Mouse (Mus musculus) heart, embryonic 15.5 days (tissue): ENCODE data around the gene Aspg. TPM values are rescaled to one million over a fixed set of nuclear protein-coding genes. Genes with fewer than 3 reads are reported as not detected.
A peak's percentile ranks its signal among the peaks of the same experiment; 100 is the strongest.

Source experiments
- ATAC-seq: fragments of 200-750 bp; cut with Nextera tagmentation; replicated peaks from 2 replicates; pipeline ENCODE4 v1.8.0; 2017; ENCODE audit warnings: low read depth, moderate TSS enrichment; ENCODE audit not compliant: insufficient number of reproducible peaks, insufficient read depth, low FRiP score
- H3K27ac ChIP-seq: fragments of 300-500 bp; sonication (generic); 2 replicates; pipeline ENCODE4 v1.5.1; 2015; ENCODE audit warnings: mild to moderate bottlenecking, inconsistent platforms
- H3K27me3 ChIP-seq: fragments of 300-500 bp; sonication (generic); 2 replicates; pipeline ENCODE4 v1.6.1; 2015; ENCODE audit warnings: inconsistent platforms
- H3K36me3 ChIP-seq: fragments of 300-500 bp; sonication (generic); 2 replicates; pipeline ENCODE4 v1.6.1; 2015; ENCODE audit warnings: mild to moderate bottlenecking, inconsistent platforms
- H3K4me1 ChIP-seq: fragments of 300-500 bp; sonication (generic); replicated peaks from 2 replicates; pipeline ENCODE4 v1.6.1; 2015; ENCODE audit warnings: inconsistent platforms
- H3K4me2 ChIP-seq: fragments of 300-500 bp; sonication (generic); 2 replicates; pipeline ENCODE4 v1.6.1; 2015; ENCODE audit warnings: inconsistent platforms, mild to moderate bottlenecking, moderate library complexity
- H3K4me3 ChIP-seq: fragments of 300-500 bp; sonication (generic); 2 replicates; pipeline ENCODE4 v1.5.1; 2015; ENCODE audit warnings: mild to moderate bottlenecking, inconsistent platforms
- H3K9ac ChIP-seq: fragments of 300-500 bp; sonication (generic); 2 replicates; pipeline ENCODE4 v1.6.1; 2015; ENCODE audit warnings: mild to moderate bottlenecking, inconsistent platforms
- H3K9me3 ChIP-seq: fragments of 300-500 bp; sonication (generic); replicated peaks from 2 replicates; pipeline ENCODE4 v1.6.1; 2016; ENCODE audit warnings: inconsistent platforms
- WGBS: fragments of 180-500 bp; shearing (Covaris S2); methylation state at CpG from one replicate; pipeline ENCODE4 v1.1.7; 2015; ENCODE audit warnings: mixed read lengths; 5-methylcytosine and 5-hydroxymethylcytosine counted together
- polyA plus RNA-seq: library from polyadenylated mRNA; unstranded; fragments of >200 nt; fragmentation: Nextera tagmentation; extraction: Ambion mirVana; gene quantifications from 2 replicates; pipeline ENCODE4 v1.2.1, GENCODE M21; 2015

The Aspg gene
- polyA plus RNA-seq, result 0.34 and 0.45 TPM in 2 replicates

DNA sequence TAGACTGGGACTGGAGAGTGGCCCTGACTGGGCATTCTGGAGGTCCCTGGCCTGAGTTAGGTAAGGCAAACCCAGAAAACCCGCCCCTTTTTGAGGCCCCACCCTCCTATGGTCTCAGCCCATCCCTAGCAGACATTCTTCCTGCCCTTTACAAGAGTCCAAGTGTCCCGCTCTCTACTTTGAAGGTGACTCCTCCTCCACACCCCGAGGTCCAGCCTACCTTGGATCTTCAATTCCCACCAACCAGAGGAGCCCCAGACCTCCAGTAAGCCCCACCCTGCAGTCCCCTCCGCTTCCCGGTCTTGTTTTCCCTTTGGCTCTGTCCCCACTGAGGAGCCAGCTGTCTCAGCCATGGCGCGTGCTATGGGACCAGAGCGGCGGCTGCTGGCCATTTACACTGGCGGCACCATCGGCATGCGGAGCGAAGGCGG is at the start of gene Aspg:
Gene Aspg, plus strand, starts transcription at position 139 of the 431 bp plus-strand sequence.
- peak within 1 kb of the TSS; percentile 48 for H3K4me2 ChIP-seq
- H3K27ac ChIP-seq, result no peak within 1 kb of the TSS
- no peaks in the 10 kb centered on the region for H3K9me3 ChIP-seq
- peaks cover 47% of the 10 kb centered on the region for H3K27me3 ChIP-seq
- ATAC-seq, result 0 out of 2 replicates have a peak, but pooled peaks have one; percentile 11
- peaks cover 8% of the 10 kb centered on the region for H3K4me1 ChIP-seq
- H3K36me3 ChIP-seq, result no peaks in the 10 kb centered on the region
- WGBS, result 3% methylated on average over 14 of the region's 14 CpGs
- H3K9ac ChIP-seq, result no peak within 1 kb of the TSS
- peak within 1 kb of the TSS; percentile 15 for H3K4me3 ChIP-seq

DNA sequence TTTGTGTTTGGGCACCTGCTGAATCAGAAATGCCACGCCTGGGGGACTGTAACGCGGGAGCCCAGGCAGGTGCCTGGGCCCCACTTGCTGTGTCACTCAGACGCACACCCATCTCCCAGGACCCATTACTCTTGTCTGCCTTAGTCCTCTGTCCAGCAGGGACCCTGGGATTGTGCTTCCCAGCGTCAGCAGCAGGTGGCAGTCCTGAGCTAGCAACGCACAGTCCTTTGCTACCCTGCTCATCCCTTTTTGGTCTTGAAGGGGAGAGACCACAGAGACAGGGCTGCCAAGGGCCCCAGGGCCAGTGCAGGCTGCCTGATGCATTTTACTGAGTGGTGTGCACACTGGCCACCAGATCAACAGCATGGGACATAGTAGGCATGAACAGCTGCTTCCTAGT is 28.8 kb upstream of the Aspg start:
- Histone ChIP-seq H3K4me2 (no peak overlapping the region), H3K9ac (no peak overlapping the region), H3K9me3 (no peaks in the 10 kb centered on the region), H3K4me3 (no peak overlapping the region), H3K36me3 (no peaks in the 10 kb centered on the region), H3K4me1 (no peaks in the 10 kb centered on the region), H3K27me3 (peaks cover 12% of the 10 kb centered on the region; the same call in 1 of the 2 replicates), H3K27ac (no peak overlapping the region)
- 8% methylated on average over 6 of the region's 6 CpGs for WGBS
- ATAC-seq, result no peak

DNA sequence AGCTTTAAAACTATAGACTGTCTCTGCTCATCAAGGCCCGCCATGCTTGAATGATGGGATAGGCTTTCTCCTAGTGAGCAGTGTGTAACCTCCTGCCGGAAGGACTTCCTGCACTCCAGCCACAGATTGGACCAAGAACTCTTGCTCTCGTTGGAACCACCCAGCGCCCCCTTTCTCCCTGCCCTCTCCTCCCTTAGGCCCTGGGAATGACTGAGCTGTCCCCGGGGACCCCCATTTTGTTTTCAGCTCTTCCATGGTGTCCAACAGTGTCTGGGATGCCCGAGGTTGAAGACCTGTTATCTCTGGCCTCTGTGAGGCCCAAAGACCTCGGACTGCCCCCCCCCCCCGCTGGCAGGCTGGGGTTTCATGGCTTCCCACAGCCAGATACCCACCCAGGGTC is 26.6 kb upstream of the Aspg start:
- ATAC-seq, result no peak
- no peak overlapping the region for H3K9ac ChIP-seq
- H3K4me1 ChIP-seq, result no peaks in the 10 kb centered on the region
- H3K4me3 ChIP-seq, result no peak overlapping the region
- no peak overlapping the region for H3K4me2 ChIP-seq
- H3K27me3 ChIP-seq, result peaks cover 13% of the 10 kb centered on the region; the same call in 1 of the 2 replicates
- H3K27ac ChIP-seq, result no peak overlapping the region
- 66% methylated on average over 8 of the region's 8 CpGs for WGBS
- H3K36me3 ChIP-seq, result no peaks in the 10 kb centered on the region
- no peaks in the 10 kb centered on the region for H3K9me3 ChIP-seq

DNA sequence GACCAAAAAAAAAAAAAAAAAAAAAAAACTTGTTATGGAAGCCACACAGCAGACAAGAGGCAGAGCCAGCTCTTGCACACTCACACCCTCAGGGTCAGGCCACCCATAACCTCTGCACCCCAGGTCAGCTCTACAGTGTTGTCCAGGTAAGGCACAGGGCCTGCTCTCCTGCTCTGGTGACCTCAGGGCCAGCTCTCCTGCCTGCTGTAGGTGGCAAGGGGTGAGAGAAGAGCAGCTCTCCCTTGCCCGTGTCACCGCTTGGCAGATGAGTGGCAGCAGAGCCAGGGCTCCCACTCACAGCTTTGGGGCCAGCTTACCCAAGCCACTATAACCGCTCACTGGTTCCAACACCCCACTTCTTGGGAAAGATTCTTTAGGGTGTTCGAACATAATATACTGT is 25.6 kb upstream of the Aspg start:
- Histone ChIP-seq H3K4me2 (no peak overlapping the region), H3K4me1 (no peaks in the 10 kb centered on the region), H3K4me3 (no peak overlapping the region), H3K36me3 (no peaks in the 10 kb centered on the region), H3K9me3 (no peaks in the 10 kb centered on the region), H3K27ac (no peak overlapping the region), H3K9ac (no peak overlapping the region), H3K27me3 (peaks cover 13% of the 10 kb centered on the region; the same call in 1 of the 2 replicates)
- WGBS, result 87% methylated on average over 4 of the region's 4 CpGs
- no peak for ATAC-seq

DNA sequence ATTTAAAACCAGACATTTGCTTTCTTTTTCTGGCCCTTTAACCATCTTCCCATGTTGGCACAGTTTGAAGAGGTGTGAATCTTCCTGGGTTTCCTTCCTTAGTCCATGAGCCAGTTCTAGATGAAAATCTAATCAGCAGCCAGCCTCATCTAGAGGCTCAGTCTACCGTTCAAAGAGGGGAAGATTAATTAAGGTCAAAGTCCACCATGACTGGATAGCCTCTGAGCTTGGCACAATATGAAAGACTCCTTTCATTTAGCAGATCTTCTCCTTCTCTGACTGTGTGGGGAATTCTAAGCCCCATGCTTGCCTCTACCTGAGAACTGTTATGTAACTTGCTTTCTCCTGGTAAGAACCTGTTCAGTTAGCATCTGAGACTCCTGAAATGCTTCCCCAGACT is 24.2 kb upstream of the Aspg start:
- Histone ChIP-seq H3K4me3 (no peak overlapping the region), H3K27ac (no peak overlapping the region), H3K4me1 (peaks cover 5% of the 10 kb centered on the region; the same call in 1 of the 2 replicates), H3K36me3 (no peaks in the 10 kb centered on the region), H3K9me3 (no peaks in the 10 kb centered on the region), H3K27me3 (peaks cover 13% of the 10 kb centered on the region; the same call in 1 of the 2 replicates), H3K4me2 (no peak overlapping the region), H3K9ac (no peak overlapping the region)
- ATAC-seq, result no peak
- WGBS, result 37% methylated on average over 1 of the region's 1 CpGs

DNA sequence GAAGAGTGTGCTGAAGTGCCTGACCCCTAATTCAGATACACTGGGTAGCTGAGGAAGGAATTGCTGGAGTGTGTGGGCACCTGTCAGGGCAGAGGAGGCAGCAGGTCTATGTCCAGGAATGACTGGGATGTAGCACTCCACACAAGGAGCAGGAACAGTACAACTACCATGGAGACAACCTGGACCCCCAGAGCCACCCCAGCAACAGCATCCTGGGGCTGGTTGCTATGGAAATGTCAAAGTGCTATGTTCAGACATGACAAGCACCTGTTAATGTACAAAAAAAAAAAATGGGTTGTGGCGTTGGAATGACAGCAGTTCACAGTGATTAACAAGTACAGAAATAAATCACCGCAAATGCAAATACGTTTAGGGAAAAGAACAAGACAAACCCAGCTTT is 20.2 kb upstream of the Aspg start:
- H3K4me2 ChIP-seq, result no peak overlapping the region
- no peak overlapping the region for H3K4me3 ChIP-seq
- H3K27me3 ChIP-seq, result peaks cover 17% of the 10 kb centered on the region
- H3K9ac ChIP-seq, result no peak overlapping the region
- WGBS, result 89% methylated on average over 3 of the region's 3 CpGs
- no peak for ATAC-seq
- no peak overlapping the region for H3K27ac ChIP-seq
- no peaks in the 10 kb centered on the region for H3K9me3 ChIP-seq
- peaks cover 8% of the 10 kb centered on the region; the same call in 1 of the 2 replicates for H3K4me1 ChIP-seq
- no peaks in the 10 kb centered on the region for H3K36me3 ChIP-seq

DNA sequence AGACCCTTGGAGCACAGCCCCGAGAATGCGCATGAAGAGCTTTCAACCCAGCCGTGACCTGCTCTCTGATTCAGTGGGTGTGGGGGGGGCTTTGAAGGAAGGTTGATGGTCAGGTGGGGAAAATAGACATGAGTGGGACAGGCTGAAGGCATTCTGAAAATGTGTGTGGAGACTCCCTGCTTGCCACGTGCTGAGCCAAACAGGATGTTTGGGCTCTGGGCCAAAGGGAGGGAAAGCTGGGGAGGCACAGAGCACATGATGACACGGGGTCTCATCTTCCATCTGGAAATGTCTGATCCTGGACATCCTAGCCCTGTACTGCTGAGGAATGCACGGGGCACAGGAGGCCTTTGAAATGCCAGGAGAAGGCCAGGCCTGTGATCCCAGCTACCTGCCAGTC is 19.8 kb upstream of the Aspg start:
- Histone ChIP-seq H3K9me3 (no peaks in the 10 kb centered on the region), H3K27me3 (peaks cover 22% of the 10 kb centered on the region), H3K4me2 (no peak overlapping the region), H3K9ac (no peak overlapping the region), H3K4me3 (no peak overlapping the region), H3K36me3 (no peaks in the 10 kb centered on the region), H3K4me1 (peaks cover 8% of the 10 kb centered on the region; the same call in 1 of the 2 replicates), H3K27ac (no peak overlapping the region)
- 0 out of 2 replicates have a peak, but pooled peaks have one; percentile 14 for ATAC-seq
- WGBS, result 47% methylated on average over 6 of the region's 6 CpGs

DNA sequence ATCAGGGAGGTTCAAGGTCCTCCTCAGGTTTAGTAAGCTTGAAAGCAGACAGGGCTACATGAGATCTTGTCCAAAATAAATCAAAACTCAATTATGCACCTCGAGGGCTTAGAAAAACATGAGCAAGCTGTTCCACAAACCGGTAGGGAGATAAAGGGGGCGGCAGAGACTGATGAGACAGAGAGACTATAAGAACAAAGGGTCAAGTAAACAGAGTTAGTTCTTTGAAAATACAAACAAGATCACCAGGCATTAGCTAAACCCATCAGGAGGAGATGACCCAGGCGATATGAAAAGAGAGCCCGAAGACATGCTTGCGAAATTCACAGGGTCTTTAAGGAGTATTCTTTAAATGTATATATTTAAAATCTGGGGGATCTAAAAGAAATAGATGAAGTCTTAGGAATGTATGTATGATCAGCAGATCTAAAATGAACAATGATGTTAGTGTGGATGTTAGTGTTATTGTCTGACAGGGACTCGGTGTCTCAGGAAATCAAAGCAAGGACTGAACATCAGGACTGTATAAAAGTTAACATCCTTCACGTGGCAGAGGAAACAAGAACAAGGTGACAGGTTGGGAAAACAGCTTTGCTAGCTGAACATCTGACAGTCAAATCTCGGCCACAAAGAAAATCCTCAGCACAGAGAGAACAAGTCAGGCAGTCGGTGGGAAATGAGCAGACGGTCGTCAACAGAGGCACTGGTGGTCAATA is 17.7 kb upstream of the Aspg start:
- no peak overlapping the region for H3K27ac ChIP-seq
- H3K4me3 ChIP-seq, result no peak overlapping the region
- no peak for ATAC-seq
- peaks cover 8% of the 10 kb centered on the region; the same call in 1 of the 2 replicates for H3K4me1 ChIP-seq
- H3K27me3 ChIP-seq, result peaks cover 23% of the 10 kb centered on the region
- 58% methylated on average over 12 of the region's 12 CpGs for WGBS
- H3K9ac ChIP-seq, result no peak overlapping the region
- H3K4me2 ChIP-seq, result no peak overlapping the region
- H3K9me3 ChIP-seq, result no peaks in the 10 kb centered on the region
- H3K36me3 ChIP-seq, result no peaks in the 10 kb centered on the region

DNA sequence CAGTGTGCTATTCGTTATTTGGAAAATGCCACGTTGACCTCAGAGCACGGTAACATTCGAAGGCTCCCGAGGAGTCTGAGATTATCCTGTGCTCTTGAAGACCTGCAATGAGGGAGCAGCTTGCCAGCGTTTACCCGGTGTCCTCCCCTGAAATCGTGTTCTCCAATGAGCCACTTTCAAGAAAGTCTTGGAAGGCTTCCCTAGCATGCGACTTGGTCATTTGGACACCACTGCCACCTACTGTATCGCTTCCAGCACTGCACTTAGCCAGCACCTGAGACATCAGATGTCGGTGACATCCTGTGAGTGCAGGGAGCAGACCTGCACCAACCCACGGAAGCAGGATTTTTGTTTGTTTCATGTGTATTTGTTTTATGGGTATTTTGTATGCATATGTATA is 15.4 kb upstream of the Aspg start:
- WGBS, result 6% methylated on average over 12 of the region's 12 CpGs
- Histone ChIP-seq H3K27ac (no peak overlapping the region), H3K4me2 (peak overlapping the region; percentile 28; the same call in 1 of the 2 replicates), H3K36me3 (no peaks in the 10 kb centered on the region), H3K4me1 (peaks cover 8% of the 10 kb centered on the region; the same call in 1 of the 2 replicates), H3K9ac (no peak overlapping the region), H3K4me3 (no peak overlapping the region), H3K9me3 (no peaks in the 10 kb centered on the region), H3K27me3 (peaks cover 23% of the 10 kb centered on the region)
- 0 out of 2 replicates have a peak, but pooled peaks have one; percentile 53 for ATAC-seq

DNA sequence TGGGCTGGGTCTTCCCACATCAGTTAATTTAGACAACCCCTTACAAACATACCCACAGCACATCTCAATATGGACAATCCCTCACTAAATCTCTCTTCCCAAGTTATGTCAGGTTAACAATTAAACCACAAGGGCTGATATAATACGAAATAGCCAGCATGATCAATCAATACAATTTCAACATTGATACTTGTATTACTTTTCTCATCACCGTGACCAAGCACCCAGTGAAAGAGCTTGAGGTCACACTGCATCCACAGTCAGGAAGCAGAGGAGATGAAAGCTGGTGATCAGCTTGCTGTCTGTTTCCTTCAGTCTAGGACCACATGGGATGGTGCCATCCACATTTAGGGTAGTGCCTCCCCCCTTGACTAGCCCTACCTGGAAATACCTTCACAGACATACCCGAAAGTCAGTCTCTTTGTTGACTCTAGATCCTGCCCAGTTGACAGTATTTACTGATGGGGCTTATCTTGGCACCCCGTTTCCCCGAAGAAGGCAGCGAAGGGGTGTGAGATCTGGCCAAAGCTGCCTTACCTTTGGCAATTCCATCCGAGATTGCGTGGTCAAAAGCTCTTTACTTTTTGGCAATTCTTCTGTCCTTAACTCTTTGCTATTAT is 12.1 kb upstream of the Aspg start:
- Histone ChIP-seq H3K9ac (no peak overlapping the region), H3K27ac (no peak overlapping the region), H3K4me2 (no peak overlapping the region), H3K4me3 (no peak overlapping the region), H3K9me3 (no peaks in the 10 kb centered on the region), H3K36me3 (no peaks in the 10 kb centered on the region), H3K4me1 (0 out of 2 replicates have a peak, but pooled peaks cover 3% of the 10 kb centered on the region), H3K27me3 (peaks cover 19% of the 10 kb centered on the region; the same call in 1 of the 2 replicates)
- WGBS, result 65% methylated on average over 8 of the region's 8 CpGs
- no peak for ATAC-seq

DNA sequence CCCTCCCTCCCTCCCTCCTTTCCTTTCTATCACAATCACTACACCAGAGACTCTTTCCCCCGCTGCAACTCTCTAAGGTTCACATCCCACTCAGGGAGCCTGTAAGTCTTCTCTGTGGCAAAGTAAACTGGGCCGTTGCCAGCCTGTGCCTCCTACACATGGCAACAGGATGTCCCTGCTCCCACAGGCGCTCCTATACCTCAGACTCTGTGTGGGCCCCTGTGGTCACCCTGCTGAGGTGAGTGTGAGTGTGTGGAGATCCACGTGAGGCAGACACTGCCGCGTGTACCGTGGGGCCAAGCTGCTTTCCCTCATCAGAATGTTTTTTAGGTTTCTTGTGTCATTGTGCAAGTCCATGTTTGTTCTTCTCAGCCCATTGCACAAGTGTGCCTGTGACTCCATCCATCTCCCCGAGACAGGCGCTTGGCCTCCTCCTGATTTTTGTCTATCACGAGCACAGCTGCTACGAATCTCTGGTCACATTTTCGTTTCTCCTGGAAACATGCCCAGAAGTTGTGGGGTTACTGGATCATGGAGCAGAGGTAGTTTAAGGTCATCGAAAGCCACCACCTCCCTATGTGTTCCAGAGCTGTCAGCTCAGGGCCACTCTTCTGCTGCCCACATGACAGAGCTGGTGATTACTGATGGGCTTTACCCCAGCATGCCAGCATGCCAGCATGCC is 10.3 kb upstream of the Aspg start:
- Histone ChIP-seq H3K36me3 (no peaks in the 10 kb centered on the region), H3K4me1 (no peaks in the 10 kb centered on the region), H3K27ac (no peak overlapping the region), H3K4me3 (no peak overlapping the region), H3K9ac (no peak overlapping the region), H3K4me2 (no peak overlapping the region), H3K9me3 (no peaks in the 10 kb centered on the region), H3K27me3 (peaks cover 12% of the 10 kb centered on the region; the same call in 1 of the 2 replicates)
- 51% methylated on average over 13 of the region's 13 CpGs for WGBS
- no peak for ATAC-seq
